Mouse (Mus musculus): ENCODE measurements at regions not wholly inside any gene's neighbourhood (a gene's known extent, or its start where the extent isn't known, plus 50 kb on each side); places are given as distances from the start of the nearest gene placed in this dataset.

- TF ChIP-seq POLR2A (IDR thresholded peaks at IDR 0.05; ENCODE audit: extremely low read depth, insufficient read depth, low read length) = no peak
- no peak for TF ChIP-seq CTCF (IDR thresholded peaks at IDR 0.05; ENCODE audit: extremely low read depth, insufficient read depth, low read length)
Measured at GRCm38 (mm10) chr14:60557020-60557419, 76.8 kb upstream of the Spata13 start.
